Mouse (Mus musculus): ENCODE results near the gene Gabrb3. TPM values are rescaled to one million over a fixed set of nuclear protein-coding genes. Genes with fewer than 3 reads are reported as not detected.

The Gabrb3 gene
- 0.60 and 0.90 TPM in 2 replicates for polyA plus RNA-seq (2016; fragmentation: Nextera tagmentation; extraction: Ambion mirVana)

DNA sequence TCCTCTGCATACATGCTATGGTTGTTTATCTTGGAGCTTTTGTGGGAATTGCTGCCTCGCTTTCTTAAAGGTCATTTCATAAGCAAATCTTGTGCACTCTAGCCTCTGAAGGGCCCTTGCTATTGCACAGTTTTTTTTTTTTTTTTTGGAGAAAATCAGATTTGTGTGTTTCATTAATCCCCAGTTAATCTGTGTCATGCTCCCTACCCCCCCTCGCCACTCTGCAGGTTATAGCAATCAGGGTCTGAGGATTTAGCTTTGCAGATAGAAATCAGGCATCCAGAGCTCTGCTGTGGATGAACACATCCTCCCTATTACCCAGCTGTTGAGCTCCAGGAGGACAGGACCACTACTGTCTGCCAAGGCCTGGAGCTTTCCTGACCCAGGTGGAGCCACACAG, at the start of gene Gabrb3:
Gene Gabrb3 (plus strand): TSS at position 301 of the 400 bp plus-strand sequence.
- H3K9ac ChIP-seq (replicated peaks) = no peak within 1 kb of the TSS
- ATAC-seq (ENCODE audit: insufficient number of reproducible peaks, insufficient read depth, low FRiP score, low TSS enrichment, low read depth) = no peak
- no peaks in the 10 kb centered on the region for H3K9me3 ChIP-seq
- H3K4me1 ChIP-seq (replicated peaks) = no peaks in the 10 kb centered on the region
- 91% methylated on average over 2 of the region's 2 CpGs for WGBS
- no peak within 1 kb of the TSS for H3K4me2 ChIP-seq
- no peak within 1 kb of the TSS for H3K4me3 ChIP-seq (replicated peaks)
- no peak within 1 kb of the TSS for H3K27ac ChIP-seq
- H3K36me3 ChIP-seq = no peaks in the 10 kb centered on the region
- H3K27me3 ChIP-seq = no peaks in the 10 kb centered on the region

- Histone ChIP-seq H3K4me3 (replicated peaks) (no peak overlapping the region), H3K27me3 (peaks cover 39% of the 10 kb centered on the region), H3K27ac (no peak overlapping the region), H3K36me3 (no peaks in the 10 kb centered on the region), H3K4me2 (no peak overlapping the region), H3K9me3 (no peaks in the 10 kb centered on the region), H3K4me1 (replicated peaks) (peaks cover 10% of the 10 kb centered on the region), H3K9ac (replicated peaks) (no peak overlapping the region)
- WGBS = 33% methylated on average over 4 of the region's 4 CpGs
- ATAC-seq (ENCODE audit: insufficient number of reproducible peaks, insufficient read depth, low FRiP score, low TSS enrichment, low read depth) = no peak
Measured at GRCm38 (mm10) chr7:57384112-57384511, 35.4 kb upstream of the Gabrb3 start.

- H3K4me1 ChIP-seq (replicated peaks) = peaks cover 10% of the 10 kb centered on the region
- no peaks in the 10 kb centered on the region for H3K36me3 ChIP-seq
- no peaks in the 10 kb centered on the region for H3K9me3 ChIP-seq
- H3K27ac ChIP-seq = no peak within 1 kb of the TSS
- ATAC-seq (ENCODE audit: insufficient number of reproducible peaks, insufficient read depth, low FRiP score, low TSS enrichment, low read depth) = peak; percentile 69; the same call in 1 of the 2 replicates
- peak within 1 kb of the TSS; percentile 57 for H3K4me3 ChIP-seq (replicated peaks)
- 1% methylated on average over 66 of the region's 71 CpGs for WGBS
- H3K27me3 ChIP-seq = peaks cover 39% of the 10 kb centered on the region
- H3K9ac ChIP-seq (replicated peaks) = 0 out of 2 replicates have a peak within 1 kb of the TSS, but pooled peaks have one; percentile 34
- H3K4me2 ChIP-seq = peak within 1 kb of the TSS; percentile 94
Measured at GRCm38 (mm10) chr7:57386517-57387340, 32.8 kb upstream of the Gabrb3 start, which contains the start of gene Gabrg3. Gene Gabrg3, minus strand, starts transcription at chr7:57387188.

DNA sequence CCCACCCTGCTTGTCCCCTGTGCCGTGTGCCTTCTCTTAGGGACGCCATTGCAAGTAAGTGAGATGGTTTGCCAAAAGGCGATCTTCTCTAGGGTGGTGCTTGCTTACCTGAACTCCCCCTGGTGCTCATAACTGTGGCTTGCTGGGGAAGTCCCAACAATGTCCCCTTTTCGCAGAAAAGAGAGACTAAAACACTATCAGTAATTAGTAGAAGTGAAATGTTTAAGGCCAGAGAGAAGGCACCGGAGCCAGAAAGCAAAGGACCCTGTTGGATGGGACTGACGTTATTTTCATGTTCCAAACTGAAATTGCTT, 32.2 kb upstream of the Gabrb3 start:
- Histone ChIP-seq H3K4me3 (replicated peaks) (peak overlapping the region; percentile 57), H3K27ac (no peak overlapping the region), H3K36me3 (no peaks in the 10 kb centered on the region), H3K27me3 (peaks cover 39% of the 10 kb centered on the region), H3K4me2 (peak overlapping the region; percentile 94), H3K9me3 (no peaks in the 10 kb centered on the region), H3K4me1 (replicated peaks) (peaks cover 10% of the 10 kb centered on the region), H3K9ac (replicated peaks) (0 out of 2 replicates have a peak overlapping the region, but pooled peaks have one; percentile 34)
- 26% methylated on average over 6 of the region's 6 CpGs for WGBS
- ATAC-seq (ENCODE audit: insufficient number of reproducible peaks, insufficient read depth, low FRiP score, low TSS enrichment, low read depth) = 0 out of 2 replicates have a peak, but pooled peaks have one; percentile 7

- peaks cover 32% of the 10 kb centered on the region for H3K27me3 ChIP-seq
- no peak for ATAC-seq (ENCODE audit: insufficient number of reproducible peaks, insufficient read depth, low FRiP score, low TSS enrichment, low read depth)
- no peaks in the 10 kb centered on the region for H3K36me3 ChIP-seq
- H3K27ac ChIP-seq = no peak overlapping the region
- WGBS = 37% methylated on average over 4 of the region's 4 CpGs
- H3K4me1 ChIP-seq (replicated peaks) = peaks cover 10% of the 10 kb centered on the region
- H3K9me3 ChIP-seq = no peaks in the 10 kb centered on the region
- H3K9ac ChIP-seq (replicated peaks) = no peak overlapping the region
- no peak overlapping the region for H3K4me3 ChIP-seq (replicated peaks)
- H3K4me2 ChIP-seq = no peak overlapping the region
Measured at GRCm38 (mm10) chr7:57390046-57390445, 29.4 kb upstream of the Gabrb3 start.

DNA sequence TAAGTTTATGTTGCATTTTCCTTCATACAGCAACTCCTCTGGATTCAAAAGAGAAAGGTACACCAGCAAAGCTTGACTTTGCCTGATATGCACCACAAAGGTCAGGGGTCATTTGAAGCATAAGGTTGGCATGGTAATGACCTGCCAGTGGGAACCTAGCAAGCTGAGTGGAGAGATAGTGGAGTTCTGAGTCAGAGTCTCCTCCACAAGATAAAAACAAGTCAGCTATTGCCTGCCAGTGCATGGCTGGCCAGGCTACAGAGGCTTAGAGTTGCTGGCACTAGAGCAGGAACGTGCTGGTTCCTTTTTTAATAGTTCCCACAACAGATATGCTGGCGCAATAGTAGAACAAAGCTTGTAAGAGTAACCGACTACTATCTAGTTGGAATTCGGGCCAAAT, 25.9 kb upstream of the Gabrb3 start:
- H3K36me3 ChIP-seq = no peaks in the 10 kb centered on the region
- WGBS = 79% methylated on average over 4 of the region's 4 CpGs
- H3K9me3 ChIP-seq = no peaks in the 10 kb centered on the region
- H3K27me3 ChIP-seq = no peaks in the 10 kb centered on the region
- no peak overlapping the region for H3K9ac ChIP-seq (replicated peaks)
- no peaks in the 10 kb centered on the region for H3K4me1 ChIP-seq (replicated peaks)
- no peak for ATAC-seq (ENCODE audit: insufficient number of reproducible peaks, insufficient read depth, low FRiP score, low TSS enrichment, low read depth)
- no peak overlapping the region for H3K4me2 ChIP-seq
- H3K4me3 ChIP-seq (replicated peaks) = no peak overlapping the region
- H3K27ac ChIP-seq = no peak overlapping the region

- H3K9ac ChIP-seq (replicated peaks) = no peak overlapping the region
- no peaks in the 10 kb centered on the region for H3K9me3 ChIP-seq
- ATAC-seq (ENCODE audit: insufficient number of reproducible peaks, insufficient read depth, low FRiP score, low TSS enrichment, low read depth) = no peak
- H3K27ac ChIP-seq = no peak overlapping the region
- no peak overlapping the region for H3K4me2 ChIP-seq
- no peaks in the 10 kb centered on the region for H3K4me1 ChIP-seq (replicated peaks)
- H3K4me3 ChIP-seq (replicated peaks) = no peak overlapping the region
- WGBS = 93% methylated on average over 4 of the region's 4 CpGs
- no peaks in the 10 kb centered on the region for H3K27me3 ChIP-seq
- H3K36me3 ChIP-seq = no peaks in the 10 kb centered on the region
Measured at GRCm38 (mm10) chr7:57411163-57411562, 8.3 kb upstream of the Gabrb3 start.

DNA sequence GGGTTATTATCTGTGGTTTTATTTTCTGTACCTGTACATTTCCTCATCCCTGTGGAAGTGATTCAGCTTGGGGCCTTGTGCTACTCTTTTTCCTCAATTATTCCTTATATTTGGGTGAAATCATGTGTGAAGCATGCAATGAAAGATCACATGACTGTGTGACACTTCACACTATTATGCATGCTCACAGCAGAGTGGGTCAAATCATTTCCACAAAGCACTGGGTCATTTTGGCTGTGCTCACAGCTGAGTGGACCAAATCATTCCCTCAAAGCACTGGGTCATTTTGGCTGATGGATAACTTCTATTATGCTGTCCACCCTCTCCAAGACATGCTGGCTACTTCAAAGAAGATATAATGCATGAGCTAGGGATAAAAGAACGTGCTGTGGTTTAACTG, 6.6 kb upstream of the Gabrb3 start:
- Histone ChIP-seq H3K4me3 (replicated peaks) (no peak overlapping the region), H3K9ac (replicated peaks) (no peak overlapping the region), H3K36me3 (no peaks in the 10 kb centered on the region), H3K27me3 (no peaks in the 10 kb centered on the region), H3K27ac (no peak overlapping the region), H3K4me1 (replicated peaks) (no peaks in the 10 kb centered on the region), H3K4me2 (no peak overlapping the region), H3K9me3 (no peaks in the 10 kb centered on the region)
- no peak for ATAC-seq (ENCODE audit: insufficient number of reproducible peaks, insufficient read depth, low FRiP score, low TSS enrichment, low read depth)
- 45% methylated on average over 1 of the region's 1 CpGs for WGBS

GRCm38 (mm10) chr7:57421044-57421443, 1.6 kb downstream of the Gabrb3 start:
- H3K27ac ChIP-seq = no peak overlapping the region
- no peak overlapping the region for H3K4me2 ChIP-seq
- H3K9me3 ChIP-seq = no peaks in the 10 kb centered on the region
- 87% methylated on average over 1 of the region's 1 CpGs for WGBS
- no peak overlapping the region for H3K9ac ChIP-seq (replicated peaks)
- no peaks in the 10 kb centered on the region for H3K36me3 ChIP-seq
- ATAC-seq (ENCODE audit: insufficient number of reproducible peaks, insufficient read depth, low FRiP score, low TSS enrichment, low read depth) = no peak
- no peaks in the 10 kb centered on the region for H3K4me1 ChIP-seq (replicated peaks)
- H3K27me3 ChIP-seq = no peaks in the 10 kb centered on the region
- H3K4me3 ChIP-seq (replicated peaks) = no peak overlapping the region

DNA sequence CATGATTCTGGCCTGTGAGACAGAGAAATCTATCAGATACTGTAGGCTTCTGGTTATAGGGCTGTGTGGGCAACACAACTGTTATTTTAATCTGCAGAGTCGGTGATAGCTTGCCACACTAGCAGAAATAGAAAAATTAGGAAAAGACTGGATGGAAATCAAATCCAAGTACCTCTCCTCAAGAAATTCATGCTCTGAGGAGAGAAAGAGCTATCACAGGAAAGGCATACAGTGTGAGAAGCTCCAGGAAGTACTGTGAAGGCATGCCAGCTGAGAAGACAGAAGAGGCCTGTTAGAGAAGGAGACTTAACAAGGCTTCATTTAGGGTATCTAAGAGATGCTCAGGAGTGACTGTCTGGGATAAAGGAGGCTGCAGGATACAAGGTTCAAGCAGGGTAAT, 3.2 kb downstream of the Gabrb3 start:
- H3K27me3 ChIP-seq = no peaks in the 10 kb centered on the region
- no peaks in the 10 kb centered on the region for H3K4me1 ChIP-seq (replicated peaks)
- no peak overlapping the region for H3K4me3 ChIP-seq (replicated peaks)
- no peaks in the 10 kb centered on the region for H3K9me3 ChIP-seq
- H3K4me2 ChIP-seq = no peak overlapping the region
- ATAC-seq (ENCODE audit: insufficient number of reproducible peaks, insufficient read depth, low FRiP score, low TSS enrichment, low read depth) = no peak
- WGBS = 83% methylated on average over 1 of the region's 1 CpGs
- H3K9ac ChIP-seq (replicated peaks) = no peak overlapping the region
- H3K36me3 ChIP-seq = no peaks in the 10 kb centered on the region
- no peak overlapping the region for H3K27ac ChIP-seq

GRCm38 (mm10) chr7:57448239-57448638, 28.7 kb downstream of the Gabrb3 start:
- no peak overlapping the region for H3K27ac ChIP-seq
- WGBS = 83% methylated on average over 1 of the region's 1 CpGs
- no peaks in the 10 kb centered on the region for H3K9me3 ChIP-seq
- H3K9ac ChIP-seq (replicated peaks) = no peak overlapping the region
- H3K27me3 ChIP-seq = no peaks in the 10 kb centered on the region
- no peak overlapping the region for H3K4me3 ChIP-seq (replicated peaks)
- ATAC-seq (ENCODE audit: insufficient number of reproducible peaks, insufficient read depth, low FRiP score, low TSS enrichment, low read depth) = no peak
- H3K4me2 ChIP-seq = no peak overlapping the region
- no peaks in the 10 kb centered on the region for H3K4me1 ChIP-seq (replicated peaks)
- no peaks in the 10 kb centered on the region for H3K36me3 ChIP-seq

GRCm38 (mm10) chr7:57460354-57460753, 40.9 kb downstream of the Gabrb3 start:
- H3K4me2 ChIP-seq = no peak overlapping the region
- 65% methylated on average over 5 of the region's 5 CpGs for WGBS
- no peak overlapping the region for H3K4me3 ChIP-seq (replicated peaks)
- H3K4me1 ChIP-seq (replicated peaks) = no peaks in the 10 kb centered on the region
- no peaks in the 10 kb centered on the region for H3K36me3 ChIP-seq
- ATAC-seq (ENCODE audit: insufficient number of reproducible peaks, insufficient read depth, low FRiP score, low TSS enrichment, low read depth) = no peak
- H3K27me3 ChIP-seq = no peaks in the 10 kb centered on the region
- H3K9ac ChIP-seq (replicated peaks) = no peak overlapping the region
- no peak overlapping the region for H3K27ac ChIP-seq
- H3K9me3 ChIP-seq = no peaks in the 10 kb centered on the region
